Mouse (Mus musculus) lung, adult 2 months (tissue): Measurements from ENCODE around the gene Lpar3.

Experiments
- CTCF ChIP-seq: fragments of 200-500 bp; IDR thresholded peaks from 2 replicates; pipeline ENCODE4 v1.5.1; 2011; ENCODE audit warnings: mild to moderate bottlenecking, low read length, control low read depth; ENCODE audit not compliant: insufficient read depth
- POLR2A ChIP-seq: fragments of 200-500 bp; IDR thresholded peaks from 2 replicates; pipeline ENCODE4 v1.6.1; 2011; ENCODE audit warnings: low read depth, mild to moderate bottlenecking, control low read depth, low read length, borderline replicate concordance; ENCODE audit errors: extremely low read depth

GRCm38 (mm10) chr3:146319503-146319902, 98.7 kb downstream of the Lpar3 start:
- TF ChIP-seq CTCF (no peak), POLR2A (no peak)
